Mouse (Mus musculus) liver (tissue): ENCODE results near the gene Zglp1.
A peak's percentile ranks its signal among the peaks of the same experiment; 100 is the strongest.

ENCODE experiments used
- DNase-seq: peaks from one replicate; pipeline ENCODE4 v3.0.0-alpha.2; 2020; ENCODE audit warnings: mixed read lengths

The Zglp1 gene

DNA sequence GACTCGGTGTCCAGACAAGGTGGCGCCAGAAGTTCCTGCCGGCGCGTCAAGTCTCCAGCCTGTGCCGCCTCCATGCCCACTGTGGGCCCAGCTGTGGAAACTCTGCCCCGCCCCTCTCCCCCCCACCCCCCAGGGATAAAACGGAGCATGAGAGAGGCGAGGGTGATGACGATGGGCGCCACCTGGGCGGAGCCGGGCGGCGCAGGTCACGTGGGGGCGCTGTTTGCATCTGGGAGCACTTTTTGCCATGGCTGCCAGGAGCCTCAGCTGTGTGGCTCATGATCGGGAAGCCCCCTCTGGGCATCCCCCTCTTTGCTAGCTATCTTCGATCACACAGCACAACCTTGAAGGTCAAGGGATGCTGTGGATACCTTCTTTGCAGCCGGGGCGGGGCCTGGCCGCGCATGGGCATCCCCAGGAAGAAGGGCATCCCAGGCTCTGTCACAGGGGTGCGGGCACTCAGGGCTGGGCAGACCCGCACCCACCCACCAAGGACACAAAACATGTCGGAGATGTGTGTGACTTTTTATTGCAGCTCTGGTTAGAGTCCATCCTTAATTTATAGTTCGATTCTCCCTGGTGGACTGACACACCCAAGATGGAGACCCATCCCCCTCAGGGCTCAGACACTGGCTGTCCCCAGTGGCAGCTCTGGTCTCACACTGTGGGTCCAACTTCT is at the start of gene Zglp1:
TSS of gene Zglp1 (minus strand) at position 88 of the 679 bp plus-strand sequence.
- no peak for DNase-seq

DNA sequence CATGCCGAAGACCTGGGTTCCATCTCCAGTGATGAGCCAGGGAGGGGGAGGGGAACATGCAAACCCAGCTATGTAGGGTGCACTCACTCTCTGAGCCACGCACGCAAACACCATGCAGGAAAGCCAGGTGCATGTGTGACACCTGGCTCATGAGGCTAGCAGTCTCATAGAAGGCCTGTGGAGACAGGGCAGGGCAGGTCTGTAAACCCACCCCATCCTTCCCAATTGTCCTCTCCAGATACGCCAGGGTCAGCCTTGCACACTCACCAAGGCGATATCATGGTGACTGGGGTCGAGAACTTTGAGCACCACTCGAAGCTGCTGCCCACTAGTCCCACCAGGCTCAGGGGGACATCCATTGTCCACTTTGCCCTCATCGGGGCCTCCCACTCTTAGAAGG is 48.2 kb upstream of the Zglp1 start:
- DNase-seq: no peak

DNA sequence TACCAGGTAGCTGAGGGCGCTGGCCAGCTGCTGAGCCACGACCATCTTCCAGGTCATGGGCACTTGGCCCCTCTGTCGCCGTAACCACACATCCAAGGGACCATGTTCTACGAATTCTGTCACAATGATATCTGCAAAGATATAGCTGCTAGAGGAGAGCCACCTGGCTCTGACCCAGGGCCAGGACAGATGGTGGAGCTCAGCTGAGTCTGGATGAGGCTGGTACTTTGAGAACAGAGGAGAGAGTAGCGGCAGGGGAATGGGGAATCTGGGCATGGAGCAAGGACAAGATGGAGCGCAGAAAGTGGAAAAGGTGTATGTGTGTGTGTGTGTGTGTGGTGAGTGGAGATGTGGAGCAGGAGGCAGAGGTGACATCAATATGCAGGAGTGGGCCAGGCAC is 47.3 kb upstream of the Zglp1 start:
- DNase-seq: no peak

DNA sequence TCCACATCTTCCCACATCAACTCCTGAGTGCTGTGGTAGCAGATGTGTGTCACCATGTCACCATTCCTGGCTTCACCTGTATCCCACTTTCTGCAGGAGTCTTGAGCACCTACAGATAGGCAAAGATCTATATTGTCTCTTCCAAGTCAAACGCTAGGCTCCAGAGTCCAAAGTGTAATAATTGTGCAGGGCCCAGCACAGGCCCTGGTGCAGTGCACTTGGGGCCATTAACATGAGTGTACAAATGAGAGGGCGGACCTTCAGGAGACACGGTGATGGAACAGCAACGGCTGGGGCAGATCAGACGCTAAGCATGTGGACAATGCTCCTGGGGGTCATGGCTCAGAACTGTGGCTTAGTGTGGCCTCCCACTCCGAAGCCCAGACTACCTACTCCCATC is 46.9 kb upstream of the Zglp1 start:
- DNase-seq: no peak

DNA sequence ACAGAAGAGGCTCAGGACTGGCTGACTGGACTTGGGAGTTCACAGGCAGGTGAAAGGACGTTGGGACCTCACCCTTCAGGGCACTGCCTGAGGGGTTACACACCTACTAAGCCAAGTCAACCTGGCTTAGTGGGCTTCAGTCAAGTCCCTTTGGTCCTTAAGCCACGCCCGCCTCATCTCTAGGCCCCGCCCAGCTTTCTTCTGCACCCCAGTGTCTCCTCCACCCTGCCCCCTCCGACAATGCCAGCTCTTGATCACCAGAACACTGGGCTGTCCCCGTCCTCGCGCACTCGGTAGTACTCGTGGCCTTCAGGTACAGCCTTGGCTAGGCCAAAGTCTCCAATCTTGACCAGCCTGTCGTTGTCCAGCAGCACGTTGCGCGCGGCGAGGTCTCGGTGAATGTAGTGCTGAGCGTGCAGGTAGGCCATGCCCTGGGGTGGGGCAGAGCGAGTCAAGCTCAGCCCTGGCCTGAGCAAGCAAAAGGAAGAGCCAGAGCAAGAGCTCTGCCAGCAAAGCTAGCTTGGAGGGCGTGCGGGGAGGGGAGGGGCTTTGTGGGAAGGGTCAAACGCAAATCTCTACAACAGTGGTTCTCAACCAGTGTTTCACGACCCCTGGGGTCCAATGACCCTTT is 40.8 kb upstream of the Zglp1 start:
- peak; percentile 49 for DNase-seq

DNA sequence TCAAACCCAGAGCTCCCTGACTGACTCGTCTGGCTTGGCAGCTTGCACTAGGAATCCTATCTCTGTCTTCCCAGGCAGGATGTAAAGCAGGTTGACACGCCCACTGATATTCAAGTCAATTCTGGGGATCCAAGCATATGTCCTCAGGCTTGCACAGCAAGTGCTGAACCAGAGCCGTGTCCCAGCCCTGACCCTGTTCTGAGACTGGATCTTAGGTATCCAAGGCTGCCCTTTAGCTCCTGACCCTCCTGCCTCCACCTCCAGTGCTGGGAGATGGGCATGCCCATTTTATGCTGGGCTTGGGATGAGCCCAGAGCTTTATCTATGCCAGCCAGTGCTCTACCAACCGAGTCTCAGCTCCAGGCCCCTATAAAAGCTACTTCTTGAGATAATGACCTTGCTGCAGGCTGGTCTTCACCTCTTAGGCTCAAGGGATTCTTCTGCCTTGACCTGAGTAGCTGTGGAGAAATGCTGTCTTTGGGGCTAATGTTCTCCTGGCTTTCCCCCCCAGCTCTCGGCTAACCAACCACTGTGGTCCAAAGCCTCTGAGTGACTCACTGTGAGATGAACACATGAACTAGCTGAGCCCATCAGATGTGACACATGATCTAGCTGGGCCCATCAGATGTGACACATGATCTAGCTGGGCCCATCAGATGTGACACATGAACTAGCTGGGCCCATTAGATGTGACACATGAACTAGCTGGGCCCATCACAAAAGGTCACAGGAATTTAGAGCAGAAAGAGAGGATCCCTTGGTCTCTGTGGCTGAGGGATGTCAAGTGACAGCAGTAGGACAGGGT is 39.1 kb upstream of the Zglp1 start:
- DNase-seq: peak; percentile 56

DNA sequence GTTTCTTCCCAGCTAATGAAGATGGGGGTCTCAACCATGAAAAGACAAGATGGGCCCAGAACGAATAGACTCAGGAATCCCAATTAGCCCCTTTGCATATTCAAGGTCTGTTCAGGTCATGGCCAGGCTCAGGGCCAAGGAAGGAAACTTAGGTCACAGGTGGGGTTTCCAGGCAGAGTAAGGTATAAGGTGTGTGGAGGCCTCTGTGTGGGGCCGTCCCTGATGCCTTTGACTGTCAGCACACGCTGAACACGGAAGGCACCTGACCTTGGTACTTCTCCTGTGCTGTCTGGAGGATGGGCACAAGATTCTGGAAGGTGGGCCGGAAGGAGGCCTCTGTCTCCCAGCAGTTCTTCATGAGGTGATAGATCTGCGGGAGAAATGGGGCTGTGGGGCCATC is 37.9 kb upstream of the Zglp1 start:
- DNase-seq: no peak

DNA sequence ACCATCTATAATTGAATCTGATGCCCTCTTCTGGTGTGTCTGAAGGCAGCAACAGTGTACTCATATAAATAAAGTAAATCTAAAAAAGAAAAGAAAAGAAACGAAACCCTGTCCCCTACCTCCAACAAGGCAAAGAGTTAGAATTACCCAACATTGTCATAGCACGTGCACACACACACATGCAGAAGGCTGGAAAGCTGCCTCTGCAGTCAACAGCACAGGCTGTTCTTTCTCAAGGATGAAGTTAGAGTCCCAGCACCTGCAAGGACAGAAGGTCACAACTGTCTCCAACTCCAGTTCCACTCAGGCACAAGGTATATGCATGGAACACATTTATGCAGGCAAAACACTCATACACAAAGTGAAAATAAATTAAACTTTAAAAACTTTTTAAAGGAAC is 35.2 kb upstream of the Zglp1 start:
- DNase-seq: no peak

DNA sequence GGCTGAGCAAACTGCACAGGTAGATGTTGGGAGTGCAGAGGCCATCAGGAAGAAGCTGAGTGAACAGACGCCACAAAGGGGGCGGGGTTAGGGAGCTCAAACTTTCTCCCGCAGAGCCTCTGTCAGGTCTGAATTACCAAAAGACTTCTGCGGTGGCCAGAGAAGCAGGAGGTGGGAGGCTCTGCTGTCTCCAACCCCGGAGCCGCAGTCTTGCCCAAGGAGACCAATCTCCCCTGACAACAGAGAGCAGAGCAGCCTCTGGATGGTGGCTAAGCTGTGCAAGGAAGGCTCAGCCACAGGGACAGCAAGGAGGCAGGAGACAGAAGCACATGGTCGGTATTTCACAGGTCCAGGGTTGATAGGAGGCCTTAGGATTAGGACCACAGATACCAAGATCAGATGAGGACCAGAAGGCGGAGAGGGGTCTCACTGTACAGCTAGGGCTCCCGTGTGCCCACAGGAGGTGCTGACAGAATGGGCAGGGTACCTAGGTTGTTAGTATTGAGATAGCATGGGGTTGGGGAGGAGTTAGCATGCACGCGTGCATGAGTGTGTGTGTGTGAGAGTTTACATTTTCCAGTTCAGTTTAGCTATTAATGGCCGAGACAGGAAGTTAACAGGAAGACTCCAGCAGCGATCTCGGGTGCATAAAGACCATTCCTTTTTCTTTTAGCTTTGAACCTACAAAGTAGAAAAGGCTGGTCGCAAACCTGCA is 33.7 kb upstream of the Zglp1 start:
- no peak for DNase-seq

DNA sequence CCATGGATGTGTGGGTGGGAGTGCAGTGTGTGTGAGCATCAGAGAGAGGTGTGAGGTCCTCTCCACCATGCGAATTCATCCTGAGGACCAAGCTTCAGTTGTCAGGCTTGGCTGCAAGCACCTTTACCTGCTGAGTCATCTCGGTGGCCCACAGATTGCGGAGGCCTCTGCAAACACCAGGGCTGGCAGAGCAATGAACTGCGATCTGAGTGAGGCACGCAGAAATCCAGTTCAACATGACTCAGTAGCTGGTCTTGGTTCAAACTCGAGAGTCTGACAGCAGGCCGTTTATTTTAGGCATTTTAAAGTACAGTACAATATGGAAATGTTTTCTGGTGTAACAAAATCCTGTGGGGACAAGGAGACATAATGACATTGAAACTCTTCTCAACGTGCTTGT is 30.9 kb upstream of the Zglp1 start:
- peak; percentile 50 for DNase-seq

DNA sequence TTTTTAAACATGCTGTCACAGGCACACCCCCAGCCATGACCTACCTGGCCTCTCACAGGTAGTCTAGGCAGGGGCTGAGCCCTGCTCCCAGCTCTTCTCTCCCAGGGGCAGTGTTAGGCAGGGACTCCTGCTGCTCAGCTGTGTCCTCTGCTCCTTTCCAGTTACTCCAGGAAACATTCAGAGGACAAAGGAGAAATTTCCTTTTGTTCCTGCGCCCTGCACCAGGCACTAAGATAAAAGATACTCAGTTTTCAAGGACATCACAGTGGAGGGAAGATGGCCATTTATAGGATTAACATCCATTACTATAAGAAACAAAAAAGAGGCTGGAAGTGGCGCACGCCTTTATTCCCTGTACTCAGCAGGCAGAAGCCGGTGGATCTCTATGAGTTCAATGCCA is 29.1 kb upstream of the Zglp1 start:
- DNase-seq: no peak

DNA sequence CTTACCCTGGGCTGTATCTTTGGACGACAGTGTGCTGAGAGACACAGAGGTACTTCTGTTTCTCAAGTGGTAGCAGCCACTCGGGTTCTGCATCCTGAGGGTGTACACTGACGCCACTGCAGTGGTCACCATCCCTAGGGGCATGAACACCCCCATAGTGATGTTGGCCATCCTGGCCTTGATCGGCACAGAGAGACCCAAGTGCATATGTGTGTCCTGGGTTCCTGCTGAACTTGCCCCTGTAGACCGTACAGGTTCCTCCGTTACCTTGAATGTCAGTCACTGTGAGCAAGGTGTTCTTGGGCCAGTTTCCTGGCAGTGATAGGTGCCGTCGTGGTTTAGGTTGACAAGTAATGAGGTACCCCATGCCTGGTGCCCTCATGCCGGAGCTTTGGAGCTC is 26.5 kb upstream of the Zglp1 start:
- no peak for DNase-seq

DNA sequence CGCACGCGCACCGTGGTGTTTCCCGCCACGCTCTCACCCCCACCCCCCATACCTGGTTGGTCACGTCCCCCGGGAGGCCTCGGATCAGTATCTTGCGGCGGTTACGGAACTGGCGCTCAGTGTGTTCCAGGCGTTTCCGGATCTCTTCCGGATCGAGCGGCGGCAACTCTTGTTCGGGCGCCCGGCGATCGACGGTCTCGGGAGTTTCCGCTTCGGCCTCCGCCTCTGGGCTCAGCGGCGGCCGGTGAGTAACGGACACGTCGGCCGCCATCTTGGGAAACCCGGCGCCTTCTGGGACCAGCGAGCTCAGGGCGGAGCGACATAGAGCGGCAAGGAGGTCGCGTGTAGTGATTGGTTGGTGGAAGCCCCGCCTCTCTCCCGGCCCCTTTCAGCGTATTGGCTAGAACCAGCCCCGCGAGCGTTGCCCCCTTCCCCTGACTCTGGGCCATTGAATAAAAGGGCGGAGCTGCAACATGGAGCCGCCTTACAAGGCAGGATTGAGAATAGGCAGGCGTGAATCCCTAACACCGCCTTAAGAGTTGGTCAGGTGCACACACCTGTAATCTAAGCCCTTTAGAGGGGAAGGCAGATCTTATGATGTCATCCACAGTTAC is 24.9 kb upstream of the Zglp1 start, which contains the start of the genes Gm38431 and Raver1:
TSS of gene Gm38431 (minus strand) at position 291 of the 614 bp plus-strand sequence.
TSS of gene Raver1 (minus strand) at position 302 of the 614 bp plus-strand sequence.
- peak; percentile 99 for DNase-seq

DNA sequence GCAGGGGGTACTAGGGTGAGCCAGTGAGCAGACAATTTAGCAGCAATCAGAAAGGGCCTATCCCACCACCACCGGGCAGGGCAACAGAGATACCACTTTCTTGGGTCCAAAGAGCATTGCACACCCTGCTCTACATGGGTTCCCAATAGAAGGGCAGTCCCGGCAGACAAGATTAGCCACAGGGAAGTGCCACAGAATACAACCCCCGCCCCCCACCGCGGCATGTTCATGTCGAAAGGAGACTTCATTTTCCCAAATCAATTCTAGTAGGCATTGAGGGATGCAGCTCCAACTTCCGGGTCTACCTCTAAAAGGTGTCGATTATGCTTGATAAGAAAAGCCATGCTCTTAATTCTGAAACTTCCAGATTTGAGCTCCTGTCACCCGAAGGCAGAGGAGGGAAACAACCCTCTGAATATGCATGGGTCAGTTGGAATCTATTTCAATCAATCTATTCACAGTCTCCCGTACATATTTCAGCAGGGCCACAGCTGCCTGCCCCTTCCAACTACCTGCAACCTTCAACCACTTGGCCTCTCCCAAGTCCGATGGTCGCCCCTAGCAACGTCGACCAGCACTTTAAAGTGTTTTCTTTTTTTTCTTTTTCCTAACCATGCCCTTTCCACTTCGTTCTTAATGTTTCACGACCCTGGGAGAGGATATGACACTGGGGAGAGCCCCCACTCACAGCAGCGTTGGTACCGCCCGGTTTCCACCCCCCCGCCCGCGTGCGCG is 24.2 kb upstream of the Zglp1 start:
- peak; percentile 41 for DNase-seq

DNA sequence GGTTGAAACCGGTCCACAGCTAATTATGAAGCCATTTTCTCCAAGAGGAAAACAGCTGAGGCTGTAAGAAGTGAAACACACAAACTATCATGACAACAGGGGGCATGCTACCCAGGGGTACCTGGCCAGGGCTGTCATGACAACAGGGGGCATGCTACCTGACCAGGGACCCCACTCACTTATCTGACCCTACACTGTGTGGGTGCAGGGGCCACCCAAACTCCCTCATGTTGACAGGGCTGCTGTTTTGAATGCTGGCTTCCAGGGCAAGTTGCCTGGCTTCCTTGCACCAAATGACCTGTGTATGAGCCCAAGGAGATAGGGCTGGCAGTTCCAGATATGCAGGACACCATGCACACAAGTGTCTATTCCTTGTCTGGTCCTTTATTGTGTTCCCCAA is 23.6 kb upstream of the Zglp1 start:
- no peak for DNase-seq

DNA sequence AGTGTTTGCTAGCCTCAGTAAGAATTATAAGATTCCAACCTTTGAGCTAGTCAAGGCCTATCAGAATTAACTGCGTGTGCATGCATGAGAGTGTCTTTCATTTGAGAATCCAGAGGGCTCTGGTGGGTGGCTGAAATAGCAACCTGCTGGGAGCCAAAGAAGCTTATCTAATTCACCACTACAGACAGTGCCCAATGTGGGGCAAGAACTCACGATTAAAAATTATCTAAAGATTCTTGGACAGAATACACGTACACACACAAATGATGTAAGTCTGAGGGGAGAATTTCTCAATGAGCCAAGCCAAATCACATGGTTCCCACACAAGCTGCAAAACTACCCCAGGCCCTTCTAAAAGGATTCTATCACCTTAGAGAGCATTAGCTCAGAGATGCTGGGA is 16.4 kb upstream of the Zglp1 start:
- no peak for DNase-seq

DNA sequence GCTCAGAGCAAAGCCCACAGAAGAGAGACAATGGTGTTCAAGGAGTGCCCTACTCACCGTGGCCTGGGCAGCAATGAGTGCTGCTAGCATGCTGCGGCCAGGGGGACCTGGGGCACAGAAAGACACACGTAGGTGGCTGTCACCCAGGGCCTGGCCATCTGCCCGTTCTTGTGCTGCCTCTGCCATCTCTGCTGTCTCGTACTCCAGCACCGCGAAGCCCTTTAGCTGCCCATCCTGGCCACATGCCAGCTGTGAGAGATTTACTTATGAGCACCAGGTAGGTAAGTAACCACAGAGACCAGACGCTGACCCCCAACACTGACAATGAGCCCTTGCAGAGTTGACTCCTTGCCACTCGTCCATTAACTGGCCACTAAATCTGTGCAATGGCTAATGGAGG is 14.2 kb upstream of the Zglp1 start:
- no peak for DNase-seq

DNA sequence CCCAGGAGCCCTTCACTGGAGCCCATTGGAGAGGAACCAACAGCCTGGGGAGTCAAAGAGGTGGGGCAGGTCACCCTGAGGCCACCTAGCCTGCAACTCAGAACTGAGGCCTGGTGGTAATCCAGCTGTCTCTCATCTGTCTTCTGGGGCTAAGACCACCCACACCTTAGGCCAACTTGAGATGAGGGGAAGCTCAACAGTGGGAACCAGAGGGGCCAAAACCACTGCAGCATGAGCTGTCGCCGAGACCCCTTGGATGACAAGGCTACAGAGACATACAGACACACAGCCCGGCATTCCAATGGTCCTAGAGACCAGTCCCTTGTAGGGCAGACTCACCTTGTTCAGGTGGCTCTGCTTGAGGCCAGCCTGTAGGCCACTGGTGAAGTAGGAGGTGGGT is 8.7 kb upstream of the Zglp1 start:
- no peak for DNase-seq

DNA sequence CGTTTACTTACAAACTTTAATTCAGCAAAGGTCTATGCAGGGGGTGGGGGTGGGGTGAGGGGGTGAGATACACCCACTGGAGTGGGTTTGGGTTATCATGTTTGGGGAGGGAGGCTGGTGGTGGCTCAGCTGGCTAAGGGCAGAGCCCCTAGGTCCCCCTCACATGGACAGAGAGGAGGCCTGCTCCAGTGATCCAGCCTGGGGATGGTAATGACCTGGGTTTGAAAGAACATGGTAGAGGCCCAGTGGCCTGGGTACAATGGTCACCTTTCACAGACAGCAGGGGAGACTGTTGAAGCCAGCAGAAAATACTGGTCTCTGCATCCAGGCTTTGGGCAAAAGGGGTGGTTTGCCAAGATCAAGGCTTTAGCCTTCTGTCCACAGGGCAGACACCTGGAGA is 7.3 kb upstream of the Zglp1 start:
- DNase-seq: no peak

DNA sequence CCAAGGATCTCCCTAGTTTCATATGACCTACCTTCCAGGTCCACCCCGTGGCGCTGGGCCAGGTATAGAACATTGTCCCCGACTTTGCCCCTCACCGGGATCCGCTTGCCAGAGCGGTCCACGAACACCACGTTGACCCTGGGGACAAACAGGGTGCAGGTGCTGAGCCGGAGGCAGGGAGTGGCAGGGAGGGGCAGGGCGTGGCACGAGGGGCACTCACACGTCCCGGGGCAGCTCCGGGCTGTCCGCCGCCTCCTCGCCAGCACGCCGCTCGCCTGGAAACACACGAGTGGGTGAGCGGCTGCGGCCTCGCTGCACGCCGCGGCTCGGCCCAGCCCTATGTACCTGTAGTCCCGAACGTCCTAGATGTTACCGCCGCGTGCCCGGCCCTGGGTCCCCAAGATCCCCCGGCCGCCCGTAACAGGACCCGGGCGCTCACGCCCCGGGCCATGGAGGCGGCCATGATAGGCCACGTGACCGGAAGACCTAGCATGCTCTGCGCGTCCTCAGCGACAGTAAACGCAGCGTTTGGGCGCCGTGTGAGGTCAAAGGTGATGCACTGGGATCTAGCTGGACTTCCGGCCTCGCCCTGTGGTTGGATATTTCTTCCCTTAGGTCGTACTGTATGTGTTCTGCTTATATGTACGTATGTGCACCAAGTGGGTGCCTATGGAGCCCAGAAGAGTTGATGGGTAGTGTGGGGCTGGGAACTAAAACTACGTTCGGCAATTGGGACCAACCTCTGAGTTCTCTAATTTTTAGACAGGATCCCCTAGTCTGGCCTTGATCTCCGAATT is 6.3 kb upstream of the Zglp1 start, which contains the start of the genes Gm49373 and Fdx1l:
TSS of gene Gm49373 (minus strand) at position 53 of the 797 bp plus-strand sequence.
TSS of gene Fdx1l (minus strand) at position 571 of the 797 bp plus-strand sequence.
- peak; percentile 87 for DNase-seq

DNA sequence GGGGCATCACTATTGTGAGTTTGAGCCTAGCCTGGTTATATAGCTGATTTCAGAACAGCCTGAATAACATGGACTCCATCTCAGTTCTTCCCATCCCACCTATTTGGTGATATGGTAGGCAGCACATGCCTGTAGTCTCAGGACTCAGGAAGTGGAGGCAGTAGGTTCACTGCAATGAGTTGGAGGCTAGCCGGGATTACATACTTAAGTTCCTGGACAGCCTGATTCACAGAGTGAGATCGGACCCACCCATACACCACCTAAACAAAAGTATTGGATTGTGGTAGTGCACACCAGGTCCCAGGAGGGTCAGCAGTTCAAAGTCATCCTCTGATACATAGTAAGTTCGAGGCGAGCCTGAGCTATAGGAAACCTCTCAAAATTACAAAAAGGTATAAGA is 5.7 kb upstream of the Zglp1 start:
- no peak for DNase-seq
